Mouse (Mus musculus) midbrain, embryonic 10.5 days (tissue): ENCODE results near the gene Rbfox1. TPM values are rescaled to one million over a fixed set of nuclear protein-coding genes. Genes with fewer than 3 reads are reported as not detected.
A peak's percentile ranks its signal among the peaks of the same experiment; 100 is the strongest.

ENCODE experiments used
- DNase-seq: peaks from one replicate; pipeline ENCODE4 v3.0.0-alpha.2; 2017; ENCODE audit warnings: low spot score
- H3K27ac ChIP-seq: fragments of 300-500 bp; sonication (generic); replicated peaks from 2 replicates; pipeline ENCODE4 v1.5.1; 2016; ENCODE audit warnings: mild to moderate bottlenecking
- H3K27me3 ChIP-seq: fragments of 300-500 bp; sonication (generic); 2 replicates; pipeline ENCODE4 v1.6.1; 2016; ENCODE audit warnings: low read depth, mild to moderate bottlenecking; ENCODE audit not compliant: poor library complexity, severe bottlenecking
- H3K36me3 ChIP-seq: fragments of 300-500 bp; sonication (generic); 2 replicates; pipeline ENCODE4 v1.6.1; 2016; ENCODE audit warnings: mild to moderate bottlenecking, moderate library complexity
- H3K4me1 ChIP-seq: fragments of 300-500 bp; sonication (generic); 2 replicates; pipeline ENCODE4 v1.6.1; 2016
- H3K4me3 ChIP-seq: fragments of 300-500 bp; sonication (generic); 2 replicates; pipeline ENCODE4 v1.5.1; 2016; ENCODE audit warnings: mild to moderate bottlenecking, moderate library complexity
- H3K9me3 ChIP-seq: fragments of 300-500 bp; sonication (generic); replicated peaks from 2 replicates; pipeline ENCODE4 v1.6.1; 2016; ENCODE audit warnings: mild to moderate bottlenecking
- WGBS: fragments of 180-500 bp; shearing (Covaris S2); methylation state at CpG from one replicate; pipeline ENCODE4 v1.1.7; 2016; 5-methylcytosine and 5-hydroxymethylcytosine counted together
- polyA plus RNA-seq: library from polyadenylated mRNA; unstranded; fragments of >200 nt; fragmentation: Nextera tagmentation; extraction: Ambion mirVana; gene quantifications from 2 replicates; pipeline ENCODE4 v1.2.1, GENCODE M21; 2016

The Rbfox1 gene
- polyA plus RNA-seq, 1 experiment from 2014 or later: 2.5 TPM

- H3K27ac ChIP-seq: peak overlapping the region; percentile 33; the same call in 1 of the 2 replicates
- no peaks in the 10 kb centered on the region for H3K9me3 ChIP-seq
- peaks cover 33% of the 10 kb centered on the region for H3K4me1 ChIP-seq
- H3K36me3 ChIP-seq: no peaks in the 10 kb centered on the region
- no peak for DNase-seq
- no peaks in the 10 kb centered on the region for H3K27me3 ChIP-seq
- no peak overlapping the region for H3K4me3 ChIP-seq
- WGBS: 42% methylated on average over 12 of the region's 12 CpGs
These were observed 997.7 kb downstream of the Rbfox1 start for GRCm38 (mm10) chr16:6882683-6883430.

GRCm38 (mm10) chr16:6883798-6884197 is 998.6 kb downstream of the Rbfox1 start:
- no peak for DNase-seq
- H3K27ac ChIP-seq: no peak overlapping the region
- H3K4me1 ChIP-seq: peaks cover 33% of the 10 kb centered on the region
- H3K4me3 ChIP-seq: no peak overlapping the region
- no peaks in the 10 kb centered on the region for H3K9me3 ChIP-seq
- H3K27me3 ChIP-seq: no peaks in the 10 kb centered on the region
- H3K36me3 ChIP-seq: no peaks in the 10 kb centered on the region
- 79% methylated on average over 1 of the region's 1 CpGs for WGBS

GRCm38 (mm10) chr16:6885617-6886016 is 1000.5 kb downstream of the Rbfox1 start:
- Histone ChIP-seq H3K27me3 (no peaks in the 10 kb centered on the region), H3K27ac (0 out of 2 replicates have a peak overlapping the region, but pooled peaks have one; percentile 52), H3K9me3 (no peaks in the 10 kb centered on the region), H3K4me3 (no peak overlapping the region), H3K4me1 (peaks cover 33% of the 10 kb centered on the region), H3K36me3 (no peaks in the 10 kb centered on the region)
- no peak for DNase-seq
- WGBS: 64% methylated on average over 3 of the region's 3 CpGs

- Histone ChIP-seq H3K4me1 (peaks cover 17% of the 10 kb centered on the region), H3K4me3 (no peak overlapping the region), H3K9me3 (no peaks in the 10 kb centered on the region), H3K27me3 (no peaks in the 10 kb centered on the region), H3K36me3 (no peaks in the 10 kb centered on the region), H3K27ac (no peak overlapping the region)
- no peak for DNase-seq
- WGBS: 87% methylated on average over 4 of the region's 4 CpGs
These were observed 1004.1 kb downstream of the Rbfox1 start for GRCm38 (mm10) chr16:6889221-6889620.

GRCm38 (mm10) chr16:6897734-6898133 is 1012.6 kb downstream of the Rbfox1 start:
- no peaks in the 10 kb centered on the region for H3K27me3 ChIP-seq
- no peak overlapping the region for H3K4me3 ChIP-seq
- WGBS: 49% methylated on average over 6 of the region's 6 CpGs
- peaks cover 28% of the 10 kb centered on the region for H3K4me1 ChIP-seq
- H3K36me3 ChIP-seq: no peaks in the 10 kb centered on the region
- no peak for DNase-seq
- H3K9me3 ChIP-seq: no peaks in the 10 kb centered on the region
- 0 out of 2 replicates have a peak overlapping the region, but pooled peaks have one; percentile 33 for H3K27ac ChIP-seq

- no peak overlapping the region for H3K4me3 ChIP-seq
- no peak for DNase-seq
- no peaks in the 10 kb centered on the region for H3K36me3 ChIP-seq
- 84% methylated on average over 2 of the region's 2 CpGs for WGBS
- no peaks in the 10 kb centered on the region for H3K27me3 ChIP-seq
- H3K4me1 ChIP-seq: peaks cover 28% of the 10 kb centered on the region
- no peak overlapping the region for H3K27ac ChIP-seq
- H3K9me3 ChIP-seq: no peaks in the 10 kb centered on the region
These were observed 1014.9 kb downstream of the Rbfox1 start for GRCm38 (mm10) chr16:6900006-6900405.

GRCm38 (mm10) chr16:6904984-6905383 is 1019.8 kb downstream of the Rbfox1 start:
- H3K27me3 ChIP-seq: no peaks in the 10 kb centered on the region
- no peak overlapping the region for H3K4me3 ChIP-seq
- DNase-seq: no peak
- 76% methylated on average over 4 of the region's 4 CpGs for WGBS
- no peaks in the 10 kb centered on the region for H3K9me3 ChIP-seq
- H3K4me1 ChIP-seq: no peaks in the 10 kb centered on the region
- no peak overlapping the region for H3K27ac ChIP-seq
- H3K36me3 ChIP-seq: no peaks in the 10 kb centered on the region

- H3K27ac ChIP-seq: no peak overlapping the region
- no peaks in the 10 kb centered on the region for H3K27me3 ChIP-seq
- H3K4me3 ChIP-seq: no peak overlapping the region
- H3K4me1 ChIP-seq: no peaks in the 10 kb centered on the region
- DNase-seq: no peak
- no peaks in the 10 kb centered on the region for H3K36me3 ChIP-seq
- H3K9me3 ChIP-seq: no peaks in the 10 kb centered on the region
- WGBS: 80% methylated on average over 2 of the region's 2 CpGs
These were observed 1020.8 kb downstream of the Rbfox1 start for GRCm38 (mm10) chr16:6906001-6906400.

GRCm38 (mm10) chr16:6907550-6907949 is 1022.4 kb downstream of the Rbfox1 start:
- Histone ChIP-seq H3K27ac (no peak overlapping the region), H3K9me3 (no peaks in the 10 kb centered on the region), H3K36me3 (no peaks in the 10 kb centered on the region), H3K4me3 (no peak overlapping the region), H3K4me1 (no peaks in the 10 kb centered on the region), H3K27me3 (no peaks in the 10 kb centered on the region)
- WGBS: 88% methylated on average over 6 of the region's 6 CpGs
- DNase-seq: no peak

GRCm38 (mm10) chr16:6914531-6914930 is 1029.4 kb downstream of the Rbfox1 start:
- Histone ChIP-seq H3K27me3 (no peaks in the 10 kb centered on the region), H3K4me3 (no peak overlapping the region), H3K4me1 (no peaks in the 10 kb centered on the region), H3K36me3 (no peaks in the 10 kb centered on the region), H3K27ac (no peak overlapping the region), H3K9me3 (no peaks in the 10 kb centered on the region)
- 89% methylated on average over 4 of the region's 4 CpGs for WGBS
- no peak for DNase-seq

GRCm38 (mm10) chr16:6918641-6919040 is 1033.5 kb downstream of the Rbfox1 start:
- H3K27ac ChIP-seq: no peak overlapping the region
- no peaks in the 10 kb centered on the region for H3K27me3 ChIP-seq
- no peaks in the 10 kb centered on the region for H3K36me3 ChIP-seq
- 79% methylated on average over 3 of the region's 3 CpGs for WGBS
- H3K4me3 ChIP-seq: no peak overlapping the region
- DNase-seq: no peak
- H3K4me1 ChIP-seq: no peaks in the 10 kb centered on the region
- H3K9me3 ChIP-seq: no peaks in the 10 kb centered on the region

GRCm38 (mm10) chr16:6919681-6920080 is 1034.5 kb downstream of the Rbfox1 start:
- DNase-seq: no peak
- no peaks in the 10 kb centered on the region for H3K4me1 ChIP-seq
- H3K9me3 ChIP-seq: no peaks in the 10 kb centered on the region
- 47% methylated on average over 5 of the region's 5 CpGs for WGBS
- H3K4me3 ChIP-seq: no peak overlapping the region
- H3K27ac ChIP-seq: no peak overlapping the region
- H3K27me3 ChIP-seq: no peaks in the 10 kb centered on the region
- no peaks in the 10 kb centered on the region for H3K36me3 ChIP-seq

- DNase-seq: no peak
- WGBS: 86% methylated on average over 2 of the region's 2 CpGs
- Histone ChIP-seq H3K9me3 (no peaks in the 10 kb centered on the region), H3K4me3 (no peak overlapping the region), H3K27ac (no peak overlapping the region), H3K4me1 (no peaks in the 10 kb centered on the region), H3K36me3 (no peaks in the 10 kb centered on the region), H3K27me3 (no peaks in the 10 kb centered on the region)
These were observed 1042.5 kb downstream of the Rbfox1 start for GRCm38 (mm10) chr16:6927661-6928060.
